Mouse (Mus musculus) intestine, postnatal 0 days (tissue): ENCODE measurements around the gene Ak9. TPM values are rescaled to one million over a fixed set of nuclear protein-coding genes. Genes with fewer than 3 reads are reported as not detected.
A peak's percentile ranks its signal among the peaks of the same experiment; 100 is the strongest.

Experiments
- ATAC-seq: fragments of 200-750 bp; cut with Nextera tagmentation; 2 replicates; pipeline ENCODE4 v1.8.0; 2017; ENCODE audit warnings: mild to moderate bottlenecking, moderate TSS enrichment, moderate library complexity
- H3K27ac ChIP-seq: fragments of 300-500 bp; sonication (generic); 2 replicates; pipeline ENCODE4 v1.5.1; 2014; ENCODE audit warnings: mild to moderate bottlenecking, low read depth, low read length, moderate library complexity
- H3K27me3 ChIP-seq: fragments of 300-500 bp; sonication (generic); replicated peaks from 2 replicates; pipeline ENCODE4 v1.6.1; 2014; ENCODE audit warnings: low read length, mixed read lengths; ENCODE audit not compliant: control insufficient read depth, insufficient read depth
- H3K36me3 ChIP-seq: fragments of 300-500 bp; sonication (generic); 2 replicates; pipeline ENCODE4 v1.6.1; 2014; ENCODE audit warnings: mild to moderate bottlenecking, moderate library complexity; ENCODE audit not compliant: control insufficient read depth, insufficient read depth
- H3K4me1 ChIP-seq: fragments of 300-500 bp; sonication (generic); replicated peaks from 2 replicates; pipeline ENCODE4 v1.6.1; 2014; ENCODE audit warnings: antibody characterized with exemption, low read length, mixed read lengths; ENCODE audit not compliant: control insufficient read depth, insufficient read depth
- H3K4me2 ChIP-seq: fragments of 300-500 bp; sonication (generic); replicated peaks from 2 replicates; pipeline ENCODE4 v1.6.1; 2014; ENCODE audit warnings: low read depth, mild to moderate bottlenecking, moderate library complexity
- H3K4me3 ChIP-seq: fragments of 300-500 bp; sonication (generic); 2 replicates; pipeline ENCODE4 v1.5.1; 2014; ENCODE audit warnings: low read depth, low read length
- H3K9ac ChIP-seq: fragments of 300-500 bp; sonication (generic); 2 replicates; pipeline ENCODE4 v1.6.1; 2014; ENCODE audit warnings: mild to moderate bottlenecking, low read depth, low read length
- H3K9me3 ChIP-seq: fragments of 300-500 bp; sonication (generic); 2 replicates; pipeline ENCODE4 v1.6.1; 2016; ENCODE audit warnings: mixed run types; ENCODE audit not compliant: control insufficient read depth
- CTCF ChIP-seq: sonication (generic); IDR thresholded peaks from 2 replicates; pipeline ENCODE4 v1.5.1; 2016; ENCODE audit warnings: low read depth, mild to moderate bottlenecking, control low read depth, antibody characterized with exemption, moderate library complexity
- WGBS: fragments of 180-500 bp; shearing (Covaris S2); extraction: QIAGEN DNeasy Blood & Tissue Kit; methylation state at CpG from one replicate; pipeline ENCODE4 v1.1.7; 2014; 5-methylcytosine and 5-hydroxymethylcytosine counted together
- polyA plus RNA-seq: library from polyadenylated mRNA; unstranded; fragments of >200 nt; fragmentation: Nextera tagmentation; extraction: Ambion mirVana; gene quantifications from 2 replicates; pipeline ENCODE4 v1.2.1, GENCODE M21; 2015

Gene Ak9
- polyA plus RNA-seq, 1 experiment from 2014 or later = not detected

DNA sequence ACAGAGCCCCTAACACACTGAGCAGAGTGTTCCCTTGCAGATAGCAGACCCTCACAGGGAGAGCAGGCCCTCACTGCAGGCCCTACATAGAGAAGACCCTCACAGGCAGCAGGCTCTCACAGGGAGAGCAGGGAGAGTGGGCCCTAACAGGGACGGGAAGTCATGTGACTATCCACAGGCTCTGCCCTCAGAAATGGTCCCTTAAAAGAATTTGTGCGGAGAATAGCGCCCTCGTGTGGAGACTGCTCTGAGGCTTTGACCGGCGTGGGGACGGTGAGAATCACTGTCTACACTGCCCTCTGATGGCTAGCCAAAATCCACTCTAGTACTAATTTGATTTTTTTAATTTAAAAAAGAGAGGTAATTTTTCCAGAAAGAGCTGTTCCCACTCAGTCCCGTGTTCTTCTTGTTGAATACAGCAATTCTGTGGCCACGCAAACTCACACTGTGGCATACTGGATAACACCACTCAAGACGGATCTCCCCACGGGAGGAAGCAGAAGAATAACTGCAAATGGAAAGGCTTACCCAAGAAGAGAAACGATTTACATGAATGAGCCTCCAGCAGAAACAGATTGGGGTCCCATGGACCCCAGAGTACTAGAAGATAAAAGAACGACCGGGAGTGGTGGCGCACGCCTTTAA lies 14.9 kb upstream of the Ak9 start:
- H3K36me3 ChIP-seq = no peaks in the 10 kb centered on the region; the same call in 1 of the 2 replicates
- no peak overlapping the region for H3K4me2 ChIP-seq

DNA sequence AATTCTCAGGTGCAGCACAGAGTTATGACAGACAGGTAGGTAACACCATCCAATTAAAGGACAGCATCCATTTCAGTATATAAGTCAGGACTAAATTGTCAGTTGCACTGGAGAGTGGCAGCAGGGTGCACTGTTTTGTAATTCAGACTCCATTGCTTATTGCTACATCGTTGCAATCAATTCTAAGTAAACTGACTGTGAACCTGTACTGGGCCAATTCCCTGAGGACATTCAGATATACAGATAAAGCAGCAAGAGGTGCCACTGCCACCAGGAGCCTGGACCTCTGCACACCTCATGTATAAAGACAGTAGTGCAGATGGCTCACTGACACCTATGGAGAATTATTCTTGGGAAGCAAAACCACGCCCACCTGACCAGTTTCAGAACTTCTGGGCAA lies 12.8 kb upstream of the Ak9 start:
- H3K9ac ChIP-seq = no peak overlapping the region
- H3K4me1 ChIP-seq = 0 out of 2 replicates have a peak, but pooled peaks cover 3% of the 10 kb centered on the region
- no peaks in the 10 kb centered on the region for H3K27me3 ChIP-seq
- no peak overlapping the region for H3K4me3 ChIP-seq
- H3K27ac ChIP-seq = no peak overlapping the region
- no peaks in the 10 kb centered on the region for H3K9me3 ChIP-seq
- no peak for TF ChIP-seq CTCF
- 74% methylated on average over 2 of the region's 2 CpGs for WGBS
- no peak for ATAC-seq
- no peaks in the 10 kb centered on the region for H3K36me3 ChIP-seq
- H3K4me2 ChIP-seq = no peak overlapping the region

More for the DNA sequence above, 14.9 kb upstream of the Ak9 start:
- Histone ChIP-seq H3K4me1 (0 out of 2 replicates have a peak, but pooled peaks cover 3% of the 10 kb centered on the region), H3K27me3 (no peaks in the 10 kb centered on the region), H3K9me3 (no peaks in the 10 kb centered on the region), H3K9ac (no peak overlapping the region), H3K4me3 (no peak overlapping the region), H3K27ac (no peak overlapping the region)
- peak; percentile 96 for TF ChIP-seq CTCF
- WGBS = 40% methylated on average over 16 of the region's 16 CpGs
- peak; percentile 63; the same call in 1 of the 2 replicates for ATAC-seq

DNA sequence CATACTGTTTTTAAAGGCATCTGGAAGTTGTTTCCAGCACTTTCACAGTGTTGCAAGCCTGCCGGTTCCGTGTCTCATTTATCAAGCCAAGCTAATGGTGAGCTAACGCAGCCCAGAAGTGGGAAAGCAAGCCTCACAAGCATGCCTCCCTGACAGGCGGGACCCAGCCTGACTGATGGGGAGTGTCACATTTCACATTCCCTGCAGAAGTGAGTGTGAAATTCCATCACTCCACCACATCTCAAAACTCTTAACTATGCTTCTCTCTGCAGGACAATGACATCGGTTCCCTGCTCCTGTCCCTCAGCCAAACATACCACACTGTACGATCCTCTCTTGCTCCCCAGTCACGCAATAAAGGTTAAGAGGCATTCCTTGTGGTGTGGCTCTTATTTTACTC lies 10.8 kb upstream of the Ak9 start:
- H3K27me3 ChIP-seq = no peaks in the 10 kb centered on the region
- TF ChIP-seq CTCF = no peak
- H3K4me1 ChIP-seq = 0 out of 2 replicates have a peak, but pooled peaks cover 3% of the 10 kb centered on the region
- H3K4me3 ChIP-seq = no peak overlapping the region
- no peaks in the 10 kb centered on the region for H3K36me3 ChIP-seq
- ATAC-seq = no peak
- H3K9ac ChIP-seq = no peak overlapping the region
- 0 out of 2 replicates have a peak overlapping the region, but pooled peaks have one; percentile 27 for H3K4me2 ChIP-seq
- no peaks in the 10 kb centered on the region for H3K9me3 ChIP-seq
- 20% methylated on average over 7 of the region's 7 CpGs for WGBS
- H3K27ac ChIP-seq = no peak overlapping the region

DNA sequence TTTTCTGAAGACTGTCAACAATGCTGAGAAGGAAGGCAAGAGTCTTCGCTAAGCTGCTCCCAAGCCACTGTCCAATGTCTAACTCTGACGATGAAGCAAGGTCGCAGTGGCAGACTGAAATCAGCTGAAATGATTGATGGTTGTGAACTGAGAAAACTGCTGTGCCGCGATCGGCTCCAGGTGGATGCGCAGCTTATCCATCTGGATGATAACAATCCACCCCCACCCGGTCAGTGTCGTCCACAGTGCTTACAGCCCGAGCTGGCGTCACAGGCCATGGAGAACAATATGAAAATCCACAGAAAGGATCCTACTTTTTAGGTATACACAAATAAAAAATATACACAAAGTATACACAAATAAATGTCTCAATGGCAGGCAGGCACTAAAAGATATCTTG lies 9.0 kb upstream of the Ak9 start:
- no peaks in the 10 kb centered on the region for H3K27me3 ChIP-seq
- H3K36me3 ChIP-seq = no peaks in the 10 kb centered on the region
- no peaks in the 10 kb centered on the region for H3K9me3 ChIP-seq
- H3K4me2 ChIP-seq = no peak overlapping the region
- no peak overlapping the region for H3K27ac ChIP-seq
- no peak overlapping the region for H3K4me3 ChIP-seq
- no peak for TF ChIP-seq CTCF
- WGBS = 67% methylated on average over 11 of the region's 11 CpGs
- no peak for ATAC-seq
- no peaks in the 10 kb centered on the region for H3K4me1 ChIP-seq
- H3K9ac ChIP-seq = no peak overlapping the region

DNA sequence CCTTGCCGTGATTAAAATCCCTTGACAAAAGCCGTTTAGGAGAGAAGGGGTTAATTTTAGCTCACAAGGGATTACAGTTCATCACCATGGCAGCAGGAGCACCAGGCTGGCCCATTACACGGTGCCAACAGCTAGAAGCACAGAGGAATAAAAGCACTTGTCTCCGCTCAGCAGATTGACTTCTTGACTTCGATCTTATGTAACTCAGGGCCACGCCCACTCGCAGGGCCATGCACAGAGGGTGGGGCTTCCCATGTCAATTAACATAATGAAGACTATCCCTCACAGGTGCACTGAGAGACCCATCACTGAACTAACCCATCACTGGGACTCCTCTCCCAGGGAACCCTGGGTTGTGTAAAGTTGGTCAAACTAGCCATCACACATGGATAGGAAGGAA lies 8.6 kb upstream of the Ak9 start:
- no peaks in the 10 kb centered on the region for H3K9me3 ChIP-seq

DNA sequence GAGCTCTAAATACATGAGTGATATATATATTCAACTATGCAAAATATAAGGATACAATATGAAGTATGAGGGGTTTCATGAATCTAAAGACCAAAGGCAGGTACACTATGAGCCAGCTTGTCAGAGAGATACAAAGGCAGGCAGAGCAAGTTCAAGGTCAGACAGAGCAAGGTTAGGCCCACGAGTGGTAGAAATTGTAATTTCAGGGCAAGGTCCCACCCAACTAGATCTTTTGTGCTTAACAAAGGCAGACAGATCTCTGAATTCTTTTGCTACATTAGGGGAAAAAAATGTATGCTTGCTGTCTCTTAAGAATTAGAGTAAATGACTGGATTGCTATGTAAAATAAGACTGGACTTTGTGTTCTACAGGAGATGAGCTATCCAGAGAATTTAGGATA lies 3.6 kb upstream of the Ak9 start:
- H3K9ac ChIP-seq = no peak overlapping the region
- no peaks in the 10 kb centered on the region for H3K27me3 ChIP-seq
- WGBS = 33% methylated on average over 1 of the region's 1 CpGs
- H3K4me3 ChIP-seq = no peak overlapping the region
- TF ChIP-seq CTCF = no peak
- H3K27ac ChIP-seq = no peak overlapping the region
- no peaks in the 10 kb centered on the region for H3K4me1 ChIP-seq
- no peak overlapping the region for H3K4me2 ChIP-seq
- no peak for ATAC-seq
- no peaks in the 10 kb centered on the region for H3K36me3 ChIP-seq
- no peaks in the 10 kb centered on the region for H3K9me3 ChIP-seq

More for the DNA sequence above, 8.6 kb upstream of the Ak9 start:
- Histone ChIP-seq H3K4me3 (no peak overlapping the region), H3K4me2 (no peak overlapping the region), H3K27ac (no peak overlapping the region), H3K27me3 (no peaks in the 10 kb centered on the region), H3K4me1 (no peaks in the 10 kb centered on the region), H3K9ac (no peak overlapping the region), H3K36me3 (no peaks in the 10 kb centered on the region)
- ATAC-seq = peak; percentile 31; the same call in 1 of the 2 replicates
- TF ChIP-seq CTCF = no peak
- 42% methylated on average over 7 of the region's 7 CpGs for WGBS
